Mouse (Mus musculus) CD4-positive, CD25-positive, alpha-beta regulatory T cell, adult 2 months (primary cell): ENCODE measurements at regions not wholly inside any gene's neighbourhood (a gene's known extent, or its start where the extent isn't known, plus 50 kb on each side); places are given as distances from the start of the nearest gene placed in this dataset.

Experiments used
- DNase-seq: peaks from one replicate; pipeline ENCODE4 v3.0.0-alpha.2; 2012; ENCODE audit warnings: low read depth, low spot score

- DNase-seq, result no peak
Observed at GRCm38 (mm10) chr11:64652811-64653210, 216.4 kb upstream of the F930015N05Rik start.

GRCm38 (mm10) chr11:64655162-64655561, 218.7 kb upstream of the F930015N05Rik start:
- no peak for DNase-seq

GRCm38 (mm10) chr11:64663166-64663565, 226.7 kb upstream of the F930015N05Rik start:
- no peak for DNase-seq

GRCm38 (mm10) chr11:64667010-64667409, 230.6 kb upstream of the F930015N05Rik start:
- no peak for DNase-seq

GRCm38 (mm10) chr11:64667521-64667920, 231.1 kb upstream of the F930015N05Rik start:
- DNase-seq, result no peak

GRCm38 (mm10) chr11:64671898-64672297, 235.4 kb upstream of the F930015N05Rik start:
- no peak for DNase-seq

- DNase-seq, result no peak
Observed at GRCm38 (mm10) chr11:64673546-64673945, 237.1 kb upstream of the F930015N05Rik start.

GRCm38 (mm10) chr11:64703776-64704175, 267.3 kb upstream of the F930015N05Rik start:
- no peak for DNase-seq

GRCm38 (mm10) chr11:64711801-64712200, 267.0 kb upstream of the Elac2 start:
- no peak for DNase-seq

- no peak for DNase-seq
Observed at GRCm38 (mm10) chr11:64715182-64715581, 263.7 kb upstream of the Elac2 start.

GRCm38 (mm10) chr11:64718316-64719085, 260.3 kb upstream of the Elac2 start:
- peak; percentile 68 for DNase-seq

- no peak for DNase-seq
Observed at GRCm38 (mm10) chr11:64726249-64726648, 252.6 kb upstream of the Elac2 start.

- no peak for DNase-seq
Observed at GRCm38 (mm10) chr11:64727841-64728421, 250.9 kb upstream of the Elac2 start.

- DNase-seq, result no peak
Observed at GRCm38 (mm10) chr11:64738948-64739347, 239.9 kb upstream of the Elac2 start.

- DNase-seq, result no peak
Observed at GRCm38 (mm10) chr11:64743753-64744152, 235.1 kb upstream of the Elac2 start.

GRCm38 (mm10) chr11:64746146-64746545, 232.7 kb upstream of the Elac2 start:
- no peak for DNase-seq

GRCm38 (mm10) chr11:64749976-64750375, 228.9 kb upstream of the Elac2 start:
- DNase-seq, result no peak

GRCm38 (mm10) chr11:64752299-64752698, 226.5 kb upstream of the Elac2 start:
- peak; percentile 50 for DNase-seq

GRCm38 (mm10) chr11:64752816-64753215, 226.0 kb upstream of the Elac2 start:
- no peak for DNase-seq

GRCm38 (mm10) chr11:64754076-64754475, 224.8 kb upstream of the Elac2 start:
- DNase-seq, result no peak

- peak; percentile 53 for DNase-seq
Observed at GRCm38 (mm10) chr11:64755563-64755962, 223.3 kb upstream of the Elac2 start.

GRCm38 (mm10) chr11:64760626-64761025, 218.2 kb upstream of the Elac2 start:
- DNase-seq, result no peak

- DNase-seq, result no peak
Observed at GRCm38 (mm10) chr11:64762755-64763154, 216.1 kb upstream of the Elac2 start.
